Mouse (Mus musculus) stomach, postnatal 0 days (tissue): ENCODE results near the gene Aicda. TPM values are rescaled to one million over a fixed set of nuclear protein-coding genes. Genes with fewer than 3 reads are reported as not detected.

Source experiments
- ATAC-seq: fragments of 200-750 bp; cut with Nextera tagmentation; 2 replicates; pipeline ENCODE4 v1.8.0; 2017; ENCODE audit not compliant: low FRiP score, low TSS enrichment
- DNase-seq: peaks from one replicate; pipeline ENCODE4 v3.0.0-alpha.2; 2016; ENCODE audit warnings: low spot score
- H3K27ac ChIP-seq: fragments of 300-500 bp; sonication (generic); replicated peaks from 2 replicates; pipeline ENCODE4 v1.5.1; 2014; ENCODE audit warnings: mild to moderate bottlenecking, control low read depth
- H3K27me3 ChIP-seq: fragments of 300-500 bp; sonication (generic); 2 replicates; pipeline ENCODE4 v1.6.1; 2014; ENCODE audit warnings: low read length; ENCODE audit not compliant: control insufficient read depth, insufficient read depth
- H3K36me3 ChIP-seq: fragments of 300-500 bp; sonication (generic); 2 replicates; pipeline ENCODE4 v1.6.1; 2014; ENCODE audit warnings: low read length, mixed read lengths; ENCODE audit not compliant: control insufficient read depth, insufficient read depth
- H3K4me1 ChIP-seq: fragments of 300-500 bp; sonication (generic); replicated peaks from 2 replicates; pipeline ENCODE4 v1.6.1; 2014; ENCODE audit warnings: antibody characterized with exemption; ENCODE audit not compliant: control insufficient read depth, insufficient read depth
- H3K4me2 ChIP-seq: fragments of 300-500 bp; sonication (generic); replicated peaks from 2 replicates; pipeline ENCODE4 v1.6.1; 2014; ENCODE audit warnings: low read depth, mild to moderate bottlenecking, control low read depth, moderate library complexity
- H3K4me3 ChIP-seq: fragments of 300-500 bp; sonication (generic); 2 replicates; pipeline ENCODE4 v1.5.1; 2014; ENCODE audit warnings: low read depth, low read length, control low read depth
- H3K9ac ChIP-seq: fragments of 300-500 bp; sonication (generic); 2 replicates; pipeline ENCODE4 v1.6.1; 2014; ENCODE audit warnings: mild to moderate bottlenecking, low read length, control low read depth, mixed read lengths
- H3K9me3 ChIP-seq: fragments of 300-500 bp; sonication (generic); 2 replicates; pipeline ENCODE4 v1.6.1; 2016; ENCODE audit warnings: low read length; ENCODE audit not compliant: control insufficient read depth
- CTCF ChIP-seq: IDR thresholded peaks from 2 replicates; pipeline ENCODE4 v1.5.1; 2016; ENCODE audit warnings: antibody characterized with exemption, low read depth, mild to moderate bottlenecking, moderate library complexity
- EP300 ChIP-seq: optimal IDR thresholded peaks from 2 replicates; pipeline ENCODE3; 2016; ENCODE audit warnings: antibody characterized with exemption
- WGBS: fragments of 180-500 bp; shearing (Covaris S2); extraction: QIAGEN DNeasy Blood & Tissue Kit; methylation state at CpG from one replicate; pipeline ENCODE4 v1.1.7; 2014; 5-methylcytosine and 5-hydroxymethylcytosine counted together
- polyA plus RNA-seq: library from polyadenylated mRNA; unstranded; fragments of >200 nt; fragmentation: Nextera tagmentation; extraction: Ambion mirVana; gene quantifications from 2 replicates; pipeline ENCODE4 v1.2.1, GENCODE M21; 2015

Aicda gene
- polyA plus RNA-seq, 1 experiment from 2014 or later: not detected

DNA sequence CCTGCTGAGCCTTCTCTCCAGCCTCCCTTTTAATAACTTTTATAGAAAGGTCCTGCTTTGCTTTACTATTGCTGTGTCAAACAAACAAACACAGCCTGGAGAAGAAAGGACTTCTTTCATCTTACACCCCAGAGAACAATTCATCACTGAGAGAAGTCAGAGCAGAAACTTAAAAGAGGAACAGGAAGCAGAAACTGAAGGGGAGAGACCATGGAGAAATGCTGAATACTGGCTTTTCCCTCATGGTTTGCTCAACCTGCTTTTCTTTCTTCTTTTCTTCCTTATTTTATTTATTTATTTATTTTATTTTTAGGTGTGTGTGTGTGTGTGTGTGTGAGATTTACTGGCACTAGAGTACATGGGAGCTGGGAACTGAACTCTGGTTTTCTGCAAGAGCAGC is 50.7 kb downstream of the Aicda start:
- Histone ChIP-seq H3K9ac (no peak overlapping the region), H3K4me1 (no peaks in the 10 kb centered on the region), H3K9me3 (no peaks in the 10 kb centered on the region), H3K27me3 (no peaks in the 10 kb centered on the region), H3K27ac (no peak overlapping the region), H3K4me2 (no peak overlapping the region), H3K4me3 (no peak overlapping the region), H3K36me3 (no peaks in the 10 kb centered on the region)
- ATAC-seq (no peak), DNase-seq (no peak)
- TF ChIP-seq CTCF (no peak), EP300 (no peak)

GRCm38 (mm10) chr6:122605483-122605882 is 51.9 kb downstream of the Aicda start:
- no peaks in the 10 kb centered on the region for H3K4me1 ChIP-seq
- 81% methylated on average over 8 of the region's 8 CpGs for WGBS
- H3K36me3 ChIP-seq: no peaks in the 10 kb centered on the region
- H3K27me3 ChIP-seq: no peaks in the 10 kb centered on the region
- no peaks in the 10 kb centered on the region for H3K9me3 ChIP-seq
- no peak overlapping the region for H3K27ac ChIP-seq
- TF ChIP-seq EP300: no peak
- TF ChIP-seq CTCF: peak; percentile 39
- ATAC-seq (no peak), DNase-seq (no peak)
- H3K9ac ChIP-seq: no peak overlapping the region
- H3K4me3 ChIP-seq: no peak overlapping the region
- no peak overlapping the region for H3K4me2 ChIP-seq

GRCm38 (mm10) chr6:122606661-122607060 is 53.1 kb downstream of the Aicda start:
- ATAC-seq: no peak
- no peaks in the 10 kb centered on the region for H3K36me3 ChIP-seq
- H3K27me3 ChIP-seq: no peaks in the 10 kb centered on the region
- H3K9ac ChIP-seq: no peak overlapping the region
- H3K27ac ChIP-seq: no peak overlapping the region
- no peak for DNase-seq
- H3K9me3 ChIP-seq: no peaks in the 10 kb centered on the region
- TF ChIP-seq EP300 (no peak), CTCF (no peak)
- no peaks in the 10 kb centered on the region for H3K4me1 ChIP-seq
- H3K4me2 ChIP-seq: no peak overlapping the region
- no peak overlapping the region for H3K4me3 ChIP-seq
- 96% methylated on average over 11 of the region's 11 CpGs for WGBS

GRCm38 (mm10) chr6:122607700-122608099 is 54.1 kb downstream of the Aicda start:
- Histone ChIP-seq H3K4me3 (no peak overlapping the region), H3K9ac (no peak overlapping the region), H3K36me3 (no peaks in the 10 kb centered on the region), H3K4me2 (no peak overlapping the region), H3K9me3 (no peaks in the 10 kb centered on the region), H3K27ac (no peak overlapping the region), H3K4me1 (no peaks in the 10 kb centered on the region), H3K27me3 (no peaks in the 10 kb centered on the region)
- ATAC-seq: no peak
- WGBS: 87% methylated on average over 12 of the region's 12 CpGs
- TF ChIP-seq CTCF (no peak), EP300 (no peak)
- DNase-seq: no peak

DNA sequence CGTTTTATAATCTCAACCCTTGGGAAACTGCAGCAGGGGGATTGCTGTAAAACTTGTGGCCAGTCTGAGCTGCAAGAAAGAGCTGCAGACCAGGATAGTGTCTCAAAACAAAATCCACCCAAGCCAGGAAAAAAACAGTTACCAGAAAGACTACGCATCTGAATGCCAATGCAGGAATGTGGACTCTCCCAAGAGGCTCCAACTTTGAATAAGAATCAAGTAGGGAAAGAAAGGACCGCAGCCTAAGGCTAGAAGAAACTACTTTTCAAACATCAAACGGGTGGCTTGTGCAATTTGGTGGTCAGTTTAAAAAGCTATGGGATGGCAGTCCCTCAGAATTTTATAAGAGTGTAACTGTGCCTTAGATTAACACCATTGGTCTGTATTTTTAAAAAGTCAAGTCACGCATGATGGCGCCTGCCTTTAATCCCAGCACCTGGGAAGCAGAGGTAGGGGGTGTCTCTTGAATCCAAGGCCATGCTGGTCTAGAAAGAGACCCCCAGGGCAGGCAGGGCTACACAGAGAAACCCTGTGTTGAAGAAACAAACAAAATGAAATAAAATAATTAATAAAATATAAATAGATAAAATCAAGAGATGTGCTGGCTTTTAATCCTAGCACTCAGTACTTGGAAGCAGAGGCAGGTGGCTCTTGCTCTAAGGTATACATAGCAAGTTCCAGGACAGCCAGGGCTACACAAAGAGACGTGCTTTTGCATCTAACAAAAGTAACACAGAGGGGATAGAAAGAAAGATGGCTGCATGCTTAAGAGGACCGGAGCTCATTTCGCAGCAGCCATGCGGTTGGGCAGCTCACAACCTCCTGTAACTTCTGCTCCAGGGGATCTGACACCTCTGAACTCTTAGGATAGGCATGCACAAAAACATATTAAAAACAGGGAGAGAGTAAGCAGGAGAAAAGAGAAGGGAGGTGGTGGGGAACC is 55.1 kb downstream of the Aicda start:
- no peak overlapping the region for H3K4me3 ChIP-seq
- H3K4me1 ChIP-seq: no peaks in the 10 kb centered on the region
- no peak overlapping the region for H3K4me2 ChIP-seq
- H3K36me3 ChIP-seq: no peaks in the 10 kb centered on the region
- DNase-seq (no peak), ATAC-seq (no peak)
- H3K9ac ChIP-seq: no peak overlapping the region
- no peaks in the 10 kb centered on the region for H3K27me3 ChIP-seq
- no peak overlapping the region for H3K27ac ChIP-seq
- TF ChIP-seq CTCF (no peak), EP300 (no peak)
- 81% methylated on average over 10 of the region's 10 CpGs for WGBS
- H3K9me3 ChIP-seq: no peaks in the 10 kb centered on the region

- TF ChIP-seq EP300 (no peak), CTCF (no peak)
- 58% methylated on average over 9 of the region's 9 CpGs for WGBS
- H3K36me3 ChIP-seq: no peaks in the 10 kb centered on the region
- no peaks in the 10 kb centered on the region for H3K9me3 ChIP-seq
- H3K27me3 ChIP-seq: no peaks in the 10 kb centered on the region
- H3K4me3 ChIP-seq: no peak overlapping the region
- no peak overlapping the region for H3K27ac ChIP-seq
- ATAC-seq (no peak), DNase-seq (no peak)
- H3K4me2 ChIP-seq: no peak overlapping the region
- no peaks in the 10 kb centered on the region for H3K4me1 ChIP-seq
- no peak overlapping the region for H3K9ac ChIP-seq
Observed at GRCm38 (mm10) chr6:122609377-122609728, 55.8 kb downstream of the Aicda start.
